Mouse (Mus musculus): ENCODE results near the gene Nanp.

The Nanp gene

GRCm38 (mm10) chr2:150999021-150999420 is 40.2 kb downstream of the Nanp start:
- DNase-seq (ENCODE audit: low read depth, low spot score), result peak; percentile 27

GRCm38 (mm10) chr2:150997618-150998017 is 41.6 kb downstream of the Nanp start:
- DNase-seq (ENCODE audit: low read depth, low spot score), result no peak

- DNase-seq (ENCODE audit: low read depth, low spot score), result no peak
Observed at GRCm38 (mm10) chr2:150995324-150995723, 43.9 kb downstream of the Nanp start.

GRCm38 (mm10) chr2:150991050-150991449 is 48.1 kb downstream of the Nanp start:
- DNase-seq (ENCODE audit: low read depth, low spot score), result no peak

DNA sequence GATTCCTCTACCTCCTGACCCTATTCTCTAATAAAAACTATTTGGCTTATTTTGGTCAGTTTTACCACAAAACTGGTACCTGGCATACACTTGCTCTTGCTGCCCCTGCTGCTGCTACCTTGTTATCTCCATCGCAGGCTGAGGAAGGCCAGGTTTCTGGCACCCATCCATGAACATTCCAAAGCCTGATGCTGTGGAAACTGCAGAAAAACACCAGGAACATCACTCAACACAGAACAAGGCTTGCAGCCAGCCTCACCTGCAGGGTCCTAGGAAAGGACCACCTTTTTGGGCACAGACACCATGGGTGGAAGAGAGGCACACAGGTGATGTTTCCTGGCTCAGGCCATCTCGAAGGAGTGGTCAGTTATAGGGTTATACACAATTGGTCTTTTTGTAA is 48.7 kb downstream of the Nanp start:
- DNase-seq (ENCODE audit: low read depth, low spot score), result no peak

- no peak for DNase-seq (ENCODE audit: low read depth, low spot score)
Observed at GRCm38 (mm10) chr2:150985359-150985758, 53.8 kb downstream of the Nanp start.

- no peak for DNase-seq (ENCODE audit: low read depth, low spot score)
Observed at GRCm38 (mm10) chr2:150982051-150982450, 57.1 kb downstream of the Nanp start.

DNA sequence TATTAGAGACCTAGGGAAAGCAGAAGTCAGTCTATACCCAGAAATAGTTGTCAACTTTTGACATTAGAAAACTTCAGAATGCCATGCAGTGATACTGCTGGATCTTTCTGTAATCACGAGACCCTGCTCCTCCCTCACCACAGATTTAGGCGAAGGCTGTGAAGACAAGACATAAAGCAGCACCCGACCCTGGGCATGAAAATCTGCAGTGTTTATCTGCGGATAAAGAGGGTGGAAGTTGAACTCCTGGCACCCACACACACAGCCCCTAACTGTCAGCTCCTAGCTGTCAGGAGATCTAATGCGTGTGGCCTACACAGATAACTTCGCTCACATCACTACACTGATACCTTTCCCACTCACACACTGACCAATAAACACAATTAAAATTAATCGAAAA is 57.7 kb downstream of the Nanp start:
- no peak for DNase-seq (ENCODE audit: low read depth, low spot score)

GRCm38 (mm10) chr2:150979861-150980620 is 59.2 kb downstream of the Nanp start:
- no peak for DNase-seq (ENCODE audit: low read depth, low spot score)

All from embryo, embryonic 11.5 days (tissue).